Mouse (Mus musculus): ENCODE results near the gene Il20rb. TPM values are rescaled to one million over a fixed set of nuclear protein-coding genes. Genes with fewer than 3 reads are reported as not detected.

The Il20rb gene
- total RNA-seq, 4 experiments from 2014 or later, result 2.5 to 4.9 (median 3.9) TPM

GRCm38 (mm10) chr9:100436865-100437595 is 49.6 kb downstream of the Il20rb start:
- no peak for DNase-seq (ENCODE audit: low spot score in 2 of 2)

GRCm38 (mm10) chr9:100431355-100431754 is 55.2 kb downstream of the Il20rb start:
- no peak for DNase-seq (ENCODE audit: low spot score in 2 of 2)

GRCm38 (mm10) chr9:100430911-100431310 is 55.7 kb downstream of the Il20rb start:
- no peak for DNase-seq (ENCODE audit: low spot score in 2 of 2)

- no peak for DNase-seq (ENCODE audit: low spot score in 2 of 2)
Observed at GRCm38 (mm10) chr9:100419644-100420043, 66.9 kb downstream of the Il20rb start.

GRCm38 (mm10) chr9:100419103-100419502 is 67.5 kb downstream of the Il20rb start:
- no peak for DNase-seq (ENCODE audit: low spot score in 2 of 2)

GRCm38 (mm10) chr9:100416756-100417155 is 69.8 kb downstream of the Il20rb start:
- DNase-seq (ENCODE audit: low spot score in 2 of 2), result no peak

- DNase-seq (ENCODE audit: low spot score in 2 of 2), result no peak
Observed at GRCm38 (mm10) chr9:100416299-100416698, 70.3 kb downstream of the Il20rb start.

GRCm38 (mm10) chr9:100415328-100415979 is 71.1 kb downstream of the Il20rb start:
- DNase-seq (ENCODE audit: low spot score in 2 of 2), result peak; percentile 37 to 51

Other genes with a start within 250 kb of the Il20rb start
- gene Nck1, start 59.3 kb upstream of the Il20rb start, total RNA-seq (2022), result 10 to 100 TPM; 35.1 to 36.7 (median 35.7) TPM
- gene Slc35g2, start 84.3 kb upstream of the Il20rb start, total RNA-seq (2022), result 10 to 100 TPM; 17.7 to 21.7 (median 20.7) TPM
- gene Stag1, start 111.0 kb upstream of the Il20rb start, total RNA-seq (2022), result 10 to 100 TPM; 53.6 to 71.0 (median 63.8) TPM

Data from layer of hippocampus, adult 8-10 months (tissue).